Mouse (Mus musculus): ENCODE results near the gene Kcnip2. TPM values are rescaled to one million over a fixed set of nuclear protein-coding genes. Genes with fewer than 3 reads are reported as not detected.

The Kcnip2 gene
- polyA plus RNA-seq, 1 experiment from 2014 or later: 1.0 TPM

- no peak overlapping the region for H3K4me3 ChIP-seq (ENCODE audit: low read depth, low read length)
- DNase-seq (ENCODE audit: low spot score): no peak
- no peaks in the 10 kb centered on the region for H3K9me3 ChIP-seq (ENCODE audit: low read length)
- no peaks in the 10 kb centered on the region for H3K36me3 ChIP-seq (ENCODE audit: insufficient read depth, low read length)
- TF ChIP-seq CTCF (IDR thresholded peaks at IDR 0.05): no peak
- TF ChIP-seq EP300 (IDR thresholded peaks at IDR 0.05): no peak
- no peak overlapping the region for H3K27ac ChIP-seq (ENCODE audit: low read length)
- peaks cover 9% of the 10 kb centered on the region for H3K4me1 ChIP-seq (ENCODE audit: insufficient read depth, low read depth, low read length)
- WGBS: 41% methylated on average over 3 of the region's 3 CpGs
- no peak overlapping the region for H3K4me2 ChIP-seq (replicated peaks; ENCODE audit: low read depth, low read length)
- H3K27me3 ChIP-seq (replicated peaks; ENCODE audit: insufficient read depth, low read length): no peaks in the 10 kb centered on the region
- ATAC-seq: no peak
- H3K9ac ChIP-seq (replicated peaks; ENCODE audit: low read depth): no peak overlapping the region
Observed at GRCm38 (mm10) chr19:45785470-45785869, 30.4 kb downstream of the Kcnip2 start.

- ATAC-seq (peak; percentile 2; the same call in 1 of the 2 replicates), DNase-seq (ENCODE audit: low spot score) (peak; percentile 73)
- no peaks in the 10 kb centered on the region for H3K27me3 ChIP-seq (replicated peaks; ENCODE audit: insufficient read depth, low read length)
- no peaks in the 10 kb centered on the region for H3K36me3 ChIP-seq (ENCODE audit: insufficient read depth, low read length)
- no peaks in the 10 kb centered on the region for H3K9me3 ChIP-seq (ENCODE audit: low read length)
- peak overlapping the region; percentile 99 for H3K27ac ChIP-seq (ENCODE audit: low read length)
- peaks cover 11% of the 10 kb centered on the region for H3K4me1 ChIP-seq (ENCODE audit: insufficient read depth, low read depth, low read length)
- TF ChIP-seq CTCF (IDR thresholded peaks at IDR 0.05): no peak
- TF ChIP-seq EP300 (IDR thresholded peaks at IDR 0.05): 0 out of 2 replicates have a peak, but pooled peaks have one; percentile 40
- H3K9ac ChIP-seq (replicated peaks; ENCODE audit: low read depth): no peak overlapping the region
- H3K4me2 ChIP-seq (replicated peaks; ENCODE audit: low read depth, low read length): peak overlapping the region; percentile 56
- WGBS: 26% methylated on average over 17 of the region's 17 CpGs
- peak overlapping the region; percentile 100; the same call in 1 of the 2 replicates for H3K4me3 ChIP-seq (ENCODE audit: low read depth, low read length)
Observed at GRCm38 (mm10) chr19:45783933-45784576, 31.8 kb downstream of the Kcnip2 start.

GRCm38 (mm10) chr19:45783181-45783932, 32.5 kb downstream of the Kcnip2 start, which contains the start of gene Mgea5:
Gene Mgea5 (minus strand): TSS chr19:45783837.
- DNase-seq (ENCODE audit: low spot score) (peak; percentile 100), ATAC-seq (peak; percentile 95)
- TF ChIP-seq EP300 (IDR thresholded peaks at IDR 0.05): no peak; the same call in 1 of the 2 replicates
- TF ChIP-seq CTCF (IDR thresholded peaks at IDR 0.05): peak; percentile 29
- Histone ChIP-seq H3K36me3 (ENCODE audit: insufficient read depth, low read length) (peaks cover 2% of the 10 kb centered on the region; the same call in 1 of the 2 replicates), H3K27me3 (replicated peaks; ENCODE audit: insufficient read depth, low read length) (no peaks in the 10 kb centered on the region), H3K9me3 (ENCODE audit: low read length) (no peaks in the 10 kb centered on the region), H3K4me1 (ENCODE audit: insufficient read depth, low read depth, low read length) (peaks cover 11% of the 10 kb centered on the region), H3K27ac (ENCODE audit: low read length) (peak within 1 kb of the TSS; percentile 99), H3K4me3 (ENCODE audit: low read depth, low read length) (peak within 1 kb of the TSS; percentile 100), H3K9ac (replicated peaks; ENCODE audit: low read depth) (peak within 1 kb of the TSS; percentile 97), H3K4me2 (replicated peaks; ENCODE audit: low read depth, low read length) (peak within 1 kb of the TSS; percentile 60)
- 2% methylated on average over 52 of the region's 71 CpGs for WGBS

GRCm38 (mm10) chr19:45782315-45783001, 33.4 kb downstream of the Kcnip2 start:
- H3K9ac ChIP-seq (replicated peaks; ENCODE audit: low read depth): peak overlapping the region; percentile 97
- peak overlapping the region; percentile 99 for H3K27ac ChIP-seq (ENCODE audit: low read length)
- H3K4me1 ChIP-seq (ENCODE audit: insufficient read depth, low read depth, low read length): peaks cover 11% of the 10 kb centered on the region
- no peak for TF ChIP-seq EP300 (IDR thresholded peaks at IDR 0.05)
- no peak for TF ChIP-seq CTCF (IDR thresholded peaks at IDR 0.05)
- DNase-seq (ENCODE audit: low spot score) (peak; percentile 88), ATAC-seq (peak; percentile 46)
- under 1% methylated on average over 36 of the region's 36 CpGs for WGBS
- peaks cover 4% of the 10 kb centered on the region; the same call in 1 of the 2 replicates for H3K36me3 ChIP-seq (ENCODE audit: insufficient read depth, low read length)
- H3K9me3 ChIP-seq (ENCODE audit: low read length): no peaks in the 10 kb centered on the region
- H3K27me3 ChIP-seq (replicated peaks; ENCODE audit: insufficient read depth, low read length): no peaks in the 10 kb centered on the region
- H3K4me3 ChIP-seq (ENCODE audit: low read depth, low read length): peak overlapping the region; percentile 100
- peak overlapping the region; percentile 60 for H3K4me2 ChIP-seq (replicated peaks; ENCODE audit: low read depth, low read length)

GRCm38 (mm10) chr19:45781676-45782075, 34.2 kb downstream of the Kcnip2 start:
- no peaks in the 10 kb centered on the region for H3K9me3 ChIP-seq (ENCODE audit: low read length)
- WGBS: 44% methylated on average over 8 of the region's 8 CpGs
- TF ChIP-seq EP300 (IDR thresholded peaks at IDR 0.05) (no peak), CTCF (IDR thresholded peaks at IDR 0.05) (peak; percentile 9; the same call in 1 of the 2 replicates)
- peaks cover 5% of the 10 kb centered on the region; the same call in 1 of the 2 replicates for H3K36me3 ChIP-seq (ENCODE audit: insufficient read depth, low read length)
- ATAC-seq: no peak
- no peak for DNase-seq (ENCODE audit: low spot score)
- no peaks in the 10 kb centered on the region for H3K27me3 ChIP-seq (replicated peaks; ENCODE audit: insufficient read depth, low read length)
- peak overlapping the region; percentile 60 for H3K4me2 ChIP-seq (replicated peaks; ENCODE audit: low read depth, low read length)
- H3K4me1 ChIP-seq (ENCODE audit: insufficient read depth, low read depth, low read length): peaks cover 11% of the 10 kb centered on the region
- H3K27ac ChIP-seq (ENCODE audit: low read length): no peak overlapping the region
- H3K9ac ChIP-seq (replicated peaks; ENCODE audit: low read depth): peak overlapping the region; percentile 2; the same call in 1 of the 2 replicates
- peak overlapping the region; percentile 100 for H3K4me3 ChIP-seq (ENCODE audit: low read depth, low read length)
